Mouse (Mus musculus) liver, embryonic 16.5 days (tissue): ENCODE data around the gene Inka1. TPM values are rescaled to one million over a fixed set of nuclear protein-coding genes. Genes with fewer than 3 reads are reported as not detected.
A peak's percentile ranks its signal among the peaks of the same experiment; 100 is the strongest.

Source experiments
- ATAC-seq: fragments of 200-750 bp; cut with Nextera tagmentation; 2 replicates; pipeline ENCODE4 v1.8.0; 2017; ENCODE audit warnings: low read depth, mild to moderate bottlenecking, moderate number of reproducible peaks, moderate library complexity
- H3K27ac ChIP-seq: fragments of 300-500 bp; sonication (generic); 2 replicates; pipeline ENCODE4 v1.5.1; 2014; ENCODE audit warnings: mild to moderate bottlenecking, low read length
- H3K27me3 ChIP-seq: fragments of 300-500 bp; sonication (generic); 2 replicates; pipeline ENCODE4 v1.6.1; 2014; ENCODE audit warnings: low read depth, low read length, mixed read lengths; ENCODE audit not compliant: control insufficient read depth, insufficient read depth
- H3K36me3 ChIP-seq: fragments of 300-500 bp; sonication (generic); 2 replicates; pipeline ENCODE4 v1.6.1; 2014; ENCODE audit warnings: mild to moderate bottlenecking; ENCODE audit not compliant: control insufficient read depth, insufficient read depth
- H3K4me1 ChIP-seq: fragments of 300-500 bp; sonication (generic); 2 replicates; pipeline ENCODE4 v1.6.1; 2014; ENCODE audit warnings: low read depth, low read length, mixed read lengths; ENCODE audit not compliant: control insufficient read depth
- H3K4me2 ChIP-seq: fragments of 300-500 bp; sonication (generic); 2 replicates; pipeline ENCODE4 v1.6.1; 2014; ENCODE audit warnings: low read depth, low read length, mixed read lengths
- H3K4me3 ChIP-seq: fragments of 300-500 bp; sonication (generic); 2 replicates; pipeline ENCODE4 v1.5.1; 2014; ENCODE audit warnings: low read depth, mild to moderate bottlenecking, low read length
- H3K9ac ChIP-seq: fragments of 300-500 bp; sonication (generic); 2 replicates; pipeline ENCODE4 v1.6.1; 2014; ENCODE audit warnings: low read depth, low read length
- H3K9me3 ChIP-seq: fragments of 300-500 bp; sonication (generic); replicated peaks from 2 replicates; pipeline ENCODE4 v1.6.1; 2016; ENCODE audit warnings: low read length; ENCODE audit not compliant: control insufficient read depth
- WGBS: fragments of 180-500 bp; shearing (Covaris S2); extraction: QIAGEN DNeasy Blood & Tissue Kit; methylation state at CpG from one replicate; pipeline ENCODE4 v1.1.7; 2014; ENCODE audit not compliant: insufficient replicate concordance; 5-methylcytosine and 5-hydroxymethylcytosine counted together
- polyA plus RNA-seq: library from polyadenylated mRNA; unstranded; fragments of >200 nt; fragmentation: Nextera tagmentation; extraction: Ambion mirVana; gene quantifications from 2 replicates; pipeline ENCODE4 v1.2.1, GENCODE M21; 2015

Gene Inka1
- polyA plus RNA-seq, 1 experiment from 2014 or later, result 46.1 TPM

DNA sequence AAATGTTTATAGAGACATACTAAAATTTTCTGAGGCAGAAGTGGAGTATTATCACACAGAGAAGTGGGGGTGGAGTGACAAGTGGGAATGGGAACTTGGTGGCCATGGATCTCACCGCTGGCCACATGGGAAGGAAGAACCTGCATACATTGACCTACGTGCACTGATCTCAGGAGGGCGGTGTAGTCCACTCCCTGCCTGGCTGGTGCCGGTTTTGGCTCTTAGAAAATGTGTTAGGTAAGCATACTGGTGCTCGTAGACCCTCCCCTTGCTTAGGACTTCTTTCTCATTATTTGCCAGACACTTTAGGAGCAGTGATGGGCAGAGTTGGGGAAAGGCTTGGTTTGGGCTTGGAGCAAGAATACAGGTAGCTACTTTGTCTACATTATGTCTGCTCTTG is 22.4 kb upstream of the Inka1 start:
- 81% methylated on average over 5 of the region's 5 CpGs for WGBS
- H3K9me3 ChIP-seq, result no peaks in the 10 kb centered on the region
- H3K27ac ChIP-seq, result no peak overlapping the region
- peaks cover 10% of the 10 kb centered on the region for H3K36me3 ChIP-seq
- ATAC-seq, result no peak
- H3K4me2 ChIP-seq, result no peak overlapping the region
- no peaks in the 10 kb centered on the region for H3K27me3 ChIP-seq
- H3K9ac ChIP-seq, result no peak overlapping the region
- peaks cover 37% of the 10 kb centered on the region for H3K4me1 ChIP-seq
- no peak overlapping the region for H3K4me3 ChIP-seq

DNA sequence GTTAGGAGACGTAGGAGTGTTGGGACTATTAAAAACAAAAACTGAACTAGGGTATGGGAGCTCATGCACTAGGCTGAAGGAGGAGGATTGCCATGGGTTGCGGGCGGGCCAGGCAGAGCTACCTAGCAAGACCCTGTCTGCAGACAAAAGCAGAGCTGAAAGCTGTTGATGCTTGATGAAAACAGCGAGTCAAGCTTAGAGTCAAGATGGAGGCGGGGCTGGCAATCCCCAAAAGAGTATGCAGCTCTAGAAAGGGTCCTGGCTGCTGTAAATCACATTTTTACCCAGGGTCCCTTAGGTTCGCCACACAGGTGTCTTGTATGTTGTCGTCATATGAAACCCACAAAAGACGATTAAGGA is 17.8 kb upstream of the Inka1 start:
- Histone ChIP-seq H3K4me3 (peak overlapping the region; percentile 96), H3K9ac (peak overlapping the region; percentile 100), H3K36me3 (no peaks in the 10 kb centered on the region), H3K27me3 (no peaks in the 10 kb centered on the region), H3K27ac (peak overlapping the region; percentile 97), H3K9me3 (no peaks in the 10 kb centered on the region), H3K4me1 (peaks cover 40% of the 10 kb centered on the region), H3K4me2 (peak overlapping the region; percentile 76)
- no peak for ATAC-seq
- WGBS, result 25% methylated on average over 8 of the region's 8 CpGs

DNA sequence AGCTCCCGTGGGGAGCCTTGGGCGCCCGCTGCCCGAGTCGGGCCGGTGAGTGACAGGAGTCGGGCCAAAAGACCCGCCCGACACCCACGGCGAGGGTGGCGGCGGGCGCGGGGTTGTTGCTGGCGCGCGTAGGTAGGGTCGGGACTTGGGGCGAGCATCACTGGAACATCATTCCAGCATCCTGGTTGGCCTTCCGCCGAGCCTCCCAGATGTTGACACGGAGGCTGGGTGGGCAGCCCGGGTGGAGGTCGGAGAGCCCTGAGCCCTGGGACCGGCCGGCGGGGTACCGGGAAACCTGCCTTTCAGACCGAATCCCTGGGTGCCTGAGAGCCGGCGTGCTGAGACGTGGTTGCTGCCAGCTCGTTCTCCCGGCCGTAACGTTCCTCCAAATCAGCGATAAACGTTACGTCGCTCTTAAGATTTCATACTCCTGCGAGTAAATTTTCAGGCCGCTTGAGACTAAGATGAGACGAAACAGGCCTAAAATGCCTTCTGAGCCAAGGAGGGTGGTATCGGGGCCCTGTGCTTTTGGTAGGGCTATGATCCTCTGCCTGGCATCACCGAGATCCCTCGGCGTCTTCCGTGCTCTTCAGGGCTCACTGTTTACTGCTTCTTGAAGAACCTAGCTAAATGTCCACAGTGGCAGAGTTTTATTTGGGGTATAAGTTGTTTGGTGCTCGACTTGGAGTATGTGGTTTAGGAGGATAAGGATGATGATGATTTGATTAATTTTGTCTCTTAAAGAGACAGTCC is 17.3 kb upstream of the Inka1 start:
- under 1% methylated on average over 50 of the region's 50 CpGs for WGBS
- Histone ChIP-seq H3K9ac (peak overlapping the region; percentile 100), H3K4me3 (peak overlapping the region; percentile 96), H3K27ac (peak overlapping the region; percentile 97), H3K4me2 (peak overlapping the region; percentile 76), H3K27me3 (no peaks in the 10 kb centered on the region), H3K4me1 (peaks cover 34% of the 10 kb centered on the region), H3K9me3 (no peaks in the 10 kb centered on the region), H3K36me3 (no peaks in the 10 kb centered on the region)
- peak; percentile 6 for ATAC-seq

DNA sequence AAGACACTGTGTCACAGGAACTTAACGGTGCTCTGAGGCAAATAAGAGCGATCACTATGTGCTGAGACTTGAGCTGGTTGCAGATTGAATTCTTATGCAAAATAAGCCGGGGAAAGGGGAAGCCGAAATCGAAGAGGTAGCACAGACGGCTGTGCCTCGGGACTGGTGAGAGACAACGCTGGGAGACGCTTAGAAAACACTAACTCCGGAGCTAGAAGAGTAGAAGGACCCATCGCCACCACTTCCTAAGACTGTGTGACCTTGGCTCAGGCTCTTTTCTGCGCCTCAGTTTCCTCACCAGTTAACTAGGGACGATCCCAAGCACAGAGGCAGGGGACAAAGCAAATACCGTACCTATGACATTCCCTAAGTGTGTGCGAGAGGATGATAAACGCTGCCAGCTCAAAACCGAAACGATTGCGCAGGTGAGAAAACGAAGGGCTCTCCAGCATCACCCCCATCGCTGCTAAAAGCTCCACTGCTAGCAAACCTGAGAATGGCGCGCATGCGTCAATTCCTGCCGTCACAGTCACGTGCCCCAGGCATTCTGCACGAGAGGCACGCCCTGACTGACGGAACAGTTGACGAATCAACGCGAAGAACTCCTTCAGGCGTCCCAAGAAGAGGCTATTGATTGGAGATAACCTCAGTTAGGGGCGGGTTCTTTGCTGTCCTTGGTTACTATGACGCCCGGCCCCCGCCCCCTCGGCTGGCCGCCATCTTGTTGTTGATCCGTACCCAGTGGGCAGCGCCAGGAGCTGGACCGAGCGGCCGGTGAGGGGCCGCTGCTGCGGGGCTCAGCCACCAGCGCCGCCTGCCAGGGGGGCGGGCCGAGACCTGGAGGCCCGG is 16.5 kb upstream of the Inka1 start, which contains the start of gene Ip6k1:
Ip6k1 (plus strand) TSS at position 580 of the 849 bp plus-strand sequence.
- Histone ChIP-seq H3K4me1 (peaks cover 29% of the 10 kb centered on the region), H3K27me3 (no peaks in the 10 kb centered on the region), H3K27ac (peak within 1 kb of the TSS; percentile 97), H3K36me3 (no peaks in the 10 kb centered on the region), H3K9ac (peak within 1 kb of the TSS; percentile 100), H3K9me3 (no peaks in the 10 kb centered on the region), H3K4me2 (peak within 1 kb of the TSS; percentile 89), H3K4me3 (peak within 1 kb of the TSS; percentile 96)
- WGBS, result under 1% methylated on average over 51 of the region's 51 CpGs
- ATAC-seq, result peak; percentile 99

DNA sequence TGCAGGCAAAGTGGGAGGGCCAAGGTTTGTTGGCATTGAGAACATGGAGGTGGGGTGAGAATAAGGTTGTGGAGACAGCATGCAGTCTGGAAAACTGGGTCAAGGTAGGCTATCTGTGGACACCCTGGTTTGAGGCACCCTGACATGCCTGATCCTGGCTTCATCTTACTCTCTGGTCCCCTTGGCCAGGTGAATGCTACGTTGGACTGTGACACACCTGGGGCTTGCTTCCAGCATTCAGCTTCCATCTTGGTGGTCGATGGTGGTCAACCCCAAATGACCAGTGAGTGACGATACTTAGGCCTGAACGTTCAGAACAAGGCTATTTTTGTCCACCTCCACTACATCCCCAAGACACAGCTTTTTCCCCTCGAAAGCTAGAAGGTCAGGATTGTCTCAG is 10.4 kb upstream of the Inka1 start, which contains the start of gene Gm20662:
Gm20662 (plus strand) TSS at position 301 of the 400 bp plus-strand sequence.
- Histone ChIP-seq H3K4me3 (no peak within 1 kb of the TSS), H3K9me3 (no peaks in the 10 kb centered on the region), H3K27ac (no peak within 1 kb of the TSS), H3K36me3 (no peaks in the 10 kb centered on the region), H3K4me1 (no peaks in the 10 kb centered on the region), H3K27me3 (no peaks in the 10 kb centered on the region), H3K4me2 (no peak within 1 kb of the TSS), H3K9ac (no peak within 1 kb of the TSS)
- ATAC-seq, result no peak
- WGBS, result 69% methylated on average over 5 of the region's 5 CpGs

DNA sequence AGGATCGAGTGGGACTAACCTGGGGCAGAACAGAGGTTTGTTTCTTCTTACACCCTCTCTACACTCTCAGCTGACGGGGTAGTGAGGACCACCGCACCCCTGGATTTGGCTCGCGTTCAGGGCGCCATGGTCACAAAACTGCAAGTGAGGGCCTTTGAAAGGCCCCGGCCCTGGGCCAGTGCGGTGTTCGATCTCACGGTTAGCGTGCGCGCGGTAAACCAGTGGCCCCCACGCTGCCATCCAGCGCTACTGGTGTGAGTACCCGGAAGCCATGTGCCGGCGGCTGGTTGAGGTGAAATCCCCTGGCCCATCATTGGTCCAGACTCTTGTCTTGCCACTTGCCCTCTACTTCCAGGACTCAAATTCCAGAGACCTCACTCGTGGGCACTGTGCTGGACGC is 9.8 kb upstream of the Inka1 start:
- no peaks in the 10 kb centered on the region for H3K36me3 ChIP-seq
- 88% methylated on average over 21 of the region's 21 CpGs for WGBS
- H3K9me3 ChIP-seq, result no peaks in the 10 kb centered on the region
- no peak overlapping the region for H3K27ac ChIP-seq
- H3K27me3 ChIP-seq, result no peaks in the 10 kb centered on the region
- no peaks in the 10 kb centered on the region for H3K4me1 ChIP-seq
- H3K4me2 ChIP-seq, result no peak overlapping the region
- no peak overlapping the region for H3K4me3 ChIP-seq
- no peak overlapping the region for H3K9ac ChIP-seq
- no peak for ATAC-seq

DNA sequence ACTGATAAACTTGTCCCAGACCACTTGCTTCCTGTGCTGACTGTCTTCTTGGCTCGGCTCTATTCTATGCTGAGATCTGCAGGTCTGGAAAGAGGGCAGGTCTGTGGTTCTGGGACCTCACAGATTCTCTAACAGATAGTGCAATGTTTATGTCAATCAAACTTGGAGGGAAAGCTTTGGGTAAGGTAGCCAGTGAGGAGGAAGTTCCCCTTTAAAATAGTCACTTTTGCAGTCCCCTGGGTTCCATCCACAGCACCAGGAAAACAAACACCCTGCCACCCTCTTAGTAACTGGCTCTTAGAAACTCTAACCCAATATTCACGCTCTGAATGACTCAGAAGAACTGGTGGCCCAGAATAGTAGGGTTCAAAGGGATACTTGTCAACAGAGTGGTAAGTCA is 8.8 kb upstream of the Inka1 start:
- Histone ChIP-seq H3K27me3 (no peaks in the 10 kb centered on the region), H3K4me3 (no peak overlapping the region), H3K9ac (no peak overlapping the region), H3K9me3 (no peaks in the 10 kb centered on the region), H3K4me2 (no peak overlapping the region), H3K27ac (no peak overlapping the region), H3K4me1 (peaks cover 4% of the 10 kb centered on the region), H3K36me3 (no peaks in the 10 kb centered on the region)
- no peak for ATAC-seq
- 16% methylated on average over 2 of the region's 2 CpGs for WGBS

DNA sequence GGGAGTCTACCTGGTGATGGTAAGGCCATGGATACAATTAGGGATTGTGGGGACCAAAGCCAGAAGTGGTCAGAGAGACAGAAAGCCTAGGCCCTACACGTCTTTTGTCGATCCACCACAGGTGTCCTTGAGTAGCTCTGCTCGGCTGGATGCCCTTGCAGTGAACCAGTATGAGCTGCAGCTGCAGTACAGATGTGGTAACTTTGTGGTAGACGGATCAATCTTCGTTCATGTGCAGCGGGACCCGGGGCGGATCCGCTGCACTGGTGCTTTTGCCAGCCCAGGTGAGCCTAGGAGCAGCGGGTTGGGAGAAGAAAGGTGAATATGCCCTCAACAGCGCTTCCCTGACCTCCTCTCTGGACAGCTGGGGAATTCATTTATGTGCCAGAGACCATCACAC is 7.3 kb upstream of the Inka1 start:
- H3K4me3 ChIP-seq, result no peak overlapping the region
- ATAC-seq, result no peak
- H3K9ac ChIP-seq, result no peak overlapping the region
- no peak overlapping the region for H3K4me2 ChIP-seq
- no peaks in the 10 kb centered on the region for H3K9me3 ChIP-seq
- no peaks in the 10 kb centered on the region for H3K27me3 ChIP-seq
- 83% methylated on average over 11 of the region's 11 CpGs for WGBS
- H3K4me1 ChIP-seq, result peaks cover 4% of the 10 kb centered on the region
- no peak overlapping the region for H3K27ac ChIP-seq
- no peaks in the 10 kb centered on the region for H3K36me3 ChIP-seq

DNA sequence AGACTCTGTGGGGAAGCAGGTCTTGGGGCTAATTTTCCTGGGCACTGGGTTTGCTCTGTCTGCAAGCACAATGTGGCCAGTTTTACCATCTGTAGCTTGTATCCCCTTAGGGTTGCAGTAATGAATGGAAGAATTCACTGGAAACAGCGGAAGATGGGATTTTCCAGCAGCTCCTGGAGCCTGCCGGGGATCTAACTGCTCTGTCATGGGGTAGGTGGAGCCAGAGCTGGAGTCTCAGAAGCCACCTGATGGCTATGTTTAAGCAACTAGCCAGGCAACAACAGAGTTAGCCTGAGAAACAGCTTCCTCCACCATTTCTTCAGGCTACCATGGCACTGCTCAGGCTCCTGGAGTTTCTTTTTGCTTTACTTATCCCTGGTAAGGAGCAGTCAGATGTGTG is 6.5 kb upstream of the Inka1 start, which contains the start of gene Cdhr4:
Cdhr4 (plus strand) TSS at position 301 of the 400 bp plus-strand sequence.
- ATAC-seq, result no peak
- Histone ChIP-seq H3K9ac (no peak within 1 kb of the TSS), H3K36me3 (no peaks in the 10 kb centered on the region), H3K4me2 (no peak within 1 kb of the TSS), H3K4me3 (no peak within 1 kb of the TSS), H3K9me3 (no peaks in the 10 kb centered on the region), H3K27ac (no peak within 1 kb of the TSS), H3K27me3 (no peaks in the 10 kb centered on the region), H3K4me1 (peaks cover 4% of the 10 kb centered on the region)
- WGBS, result 80% methylated on average over 2 of the region's 2 CpGs
